Mouse (Mus musculus) liver, adult 2 months (tissue): ENCODE measurements around the gene Tnik.

Source experiments
- CTCF ChIP-seq: fragments of 200-500 bp; IDR thresholded peaks from 2 replicates; pipeline ENCODE4 v1.5.1; 2011; ENCODE audit warnings: low read depth, low read length, control low read depth
- POLR2A ChIP-seq: fragments of 200-500 bp; IDR thresholded peaks from 2 replicates; pipeline ENCODE4 v1.6.1; 2011; ENCODE audit warnings: low read length, control low read depth; ENCODE audit not compliant: insufficient read depth; ENCODE audit errors: extremely low read depth

DNA sequence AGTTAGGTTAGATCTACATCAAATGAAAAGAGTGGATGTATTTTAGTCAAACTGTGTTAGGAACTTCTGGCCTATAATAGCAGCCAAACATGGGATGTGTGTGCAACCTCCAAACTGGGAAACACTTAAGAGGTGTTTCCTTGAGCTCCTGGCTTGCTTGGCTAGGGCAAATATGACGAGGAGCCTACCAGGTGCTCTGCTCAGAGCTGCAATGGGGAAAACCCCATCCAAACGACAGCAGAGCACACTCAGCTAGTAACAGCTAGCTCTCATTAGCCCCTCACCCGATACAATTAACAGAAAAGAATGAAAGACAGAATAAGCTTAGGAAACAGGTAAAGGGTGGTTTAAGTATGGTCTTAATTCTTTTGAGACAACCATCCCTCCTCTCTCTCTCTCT is 157.7 kb downstream of the Tnik start:
- TF ChIP-seq CTCF (no peak), POLR2A (no peak)
